Mouse (Mus musculus) stomach, adult 2 months (tissue): ENCODE data around the gene Gm20715. TPM values are rescaled to one million over a fixed set of nuclear protein-coding genes. Genes with fewer than 3 reads are reported as not detected.

Experiments used
- polyA plus RNA-seq: library from polyadenylated mRNA; depleted of rRNA; stranded (reverse); fragments of >200 nt; gene quantifications from 2 replicates; pipeline ENCODE4 v1.2.3, GENCODE M21; 2012; rRNA removed

Gm20715 gene
- not detected in 2 replicates for polyA plus RNA-seq

GRCm38 (mm10) chr7:6410043-6410442 lies at the start of gene Gm20715:
TSS of gene Gm20715 (plus strand) at chr7:6410277.

GRCm38 (mm10) chr7:6363047-6363488 lies 47.0 kb upstream of the Gm20715 start, which contains the start of gene Zfp78:
TSS of gene Zfp78 (plus strand) at chr7:6363280.

DNA sequence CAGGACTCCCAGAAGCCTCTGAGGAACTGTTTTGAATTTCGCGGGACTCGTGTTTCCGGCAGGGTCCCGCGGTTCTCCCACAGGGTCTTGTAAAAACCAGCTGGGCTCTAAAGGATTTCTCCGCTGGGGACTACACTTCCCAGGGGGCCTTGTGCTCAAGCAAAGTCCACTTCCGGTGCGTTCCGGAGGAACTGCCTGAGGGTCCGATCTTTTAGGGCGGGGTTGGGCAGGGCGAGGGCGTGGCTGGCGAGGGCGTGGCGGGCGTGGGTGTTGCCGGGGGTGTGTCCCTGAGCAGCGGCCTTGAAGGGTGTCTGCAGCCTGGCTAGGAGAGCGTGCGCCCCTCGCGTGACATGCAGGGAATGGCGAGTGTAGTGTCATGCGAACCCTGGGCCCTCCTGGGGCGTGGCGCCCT lies 27.0 kb upstream of the Gm20715 start, which contains the start of gene Zfp28:
Zfp28 (plus strand) TSS at position 252 of the 412 bp plus-strand sequence.

DNA sequence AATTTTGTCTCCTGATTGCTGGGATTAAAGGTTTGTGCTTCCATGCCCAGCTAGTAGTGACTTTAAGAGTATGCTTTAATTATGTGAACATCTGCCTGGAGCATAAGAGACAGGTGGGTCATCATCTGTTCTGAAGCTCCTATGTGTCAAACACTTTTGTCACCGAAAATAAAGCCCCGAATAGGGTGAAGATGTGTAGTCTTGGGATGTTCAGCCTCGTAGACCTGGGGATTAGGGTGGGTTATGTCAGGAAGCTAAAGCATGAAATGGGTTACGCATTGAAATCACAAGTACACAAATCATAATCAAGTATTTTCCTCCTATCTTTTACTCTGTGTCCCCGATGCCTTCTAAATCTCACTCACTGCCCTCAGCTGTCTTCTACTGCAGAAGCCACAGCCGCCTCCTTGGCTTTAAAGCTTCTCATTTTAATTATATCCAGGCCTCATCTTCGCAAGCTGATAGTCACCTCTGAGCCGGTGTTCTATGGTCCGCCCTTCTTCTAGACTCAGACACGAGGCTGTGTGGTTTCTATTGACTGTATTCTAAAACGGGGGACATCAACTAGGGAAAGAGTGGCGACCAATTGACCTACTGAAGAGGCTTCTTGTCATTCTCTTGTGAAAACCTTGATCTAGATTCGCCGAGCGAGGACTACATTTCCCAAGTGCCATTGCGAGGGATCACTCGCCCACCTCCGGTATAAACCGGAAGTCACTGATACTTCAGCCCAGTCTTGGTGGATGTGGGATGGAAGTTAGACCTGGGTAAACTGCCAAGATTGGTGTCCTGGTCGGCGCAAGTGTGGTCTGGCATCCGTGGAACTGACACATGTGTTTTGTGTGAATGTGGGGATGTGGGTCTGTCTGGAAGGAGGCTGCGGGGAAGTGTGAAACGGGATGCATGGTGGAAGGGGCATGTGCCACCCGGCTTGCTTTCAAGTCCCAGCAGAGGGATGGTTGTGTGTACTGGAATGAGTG lies 11.8 kb upstream of the Gm20715 start, which contains the start of gene Smim17:
Smim17 (plus strand) TSS at position 720 of the 980 bp plus-strand sequence.

DNA sequence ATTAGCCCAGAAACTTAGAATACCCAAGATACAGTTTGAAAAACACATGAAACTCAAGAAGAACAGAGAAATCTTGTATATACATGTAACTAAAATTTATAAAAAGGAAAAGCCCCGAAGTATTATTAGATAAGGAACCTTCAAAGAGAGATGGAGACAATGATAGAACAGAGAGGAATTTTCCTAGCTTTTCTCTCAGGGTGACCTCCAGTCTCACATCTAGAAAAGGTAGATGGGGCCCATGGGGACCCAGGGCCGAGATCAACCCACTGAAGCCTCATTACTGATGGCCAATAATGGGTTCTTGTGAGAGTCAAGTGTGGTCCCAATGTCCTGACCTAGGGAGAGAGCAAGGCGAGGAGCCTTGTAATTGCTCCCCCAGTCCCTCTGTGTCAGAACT lies 28.3 kb downstream of the Gm20715 start, which contains the start of gene Olfr1344:
Olfr1344 (plus strand) TSS at position 301 of the 400 bp plus-strand sequence.

DNA sequence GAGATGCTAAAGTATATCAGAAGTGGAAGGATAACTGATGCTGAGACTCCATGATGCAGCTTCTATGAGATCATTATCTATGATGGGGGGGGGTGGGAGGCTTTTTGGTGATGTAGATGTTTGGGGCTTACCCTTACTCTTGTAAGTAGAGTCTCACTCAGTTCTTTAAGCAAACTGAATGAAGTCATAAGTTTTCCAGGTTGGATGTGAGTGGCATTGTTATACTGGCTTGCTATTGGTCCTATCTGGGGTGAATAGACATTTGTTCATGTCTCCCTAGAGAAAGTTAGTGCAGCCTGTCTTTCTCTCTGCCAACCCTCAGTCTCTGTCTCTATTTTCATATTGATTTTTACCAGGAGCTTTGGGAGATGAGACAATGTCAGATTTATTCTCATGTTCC lies 45.8 kb downstream of the Gm20715 start, which contains the start of gene Olfr1336:
Olfr1336 (plus strand) TSS at position 301 of the 400 bp plus-strand sequence.

DNA sequence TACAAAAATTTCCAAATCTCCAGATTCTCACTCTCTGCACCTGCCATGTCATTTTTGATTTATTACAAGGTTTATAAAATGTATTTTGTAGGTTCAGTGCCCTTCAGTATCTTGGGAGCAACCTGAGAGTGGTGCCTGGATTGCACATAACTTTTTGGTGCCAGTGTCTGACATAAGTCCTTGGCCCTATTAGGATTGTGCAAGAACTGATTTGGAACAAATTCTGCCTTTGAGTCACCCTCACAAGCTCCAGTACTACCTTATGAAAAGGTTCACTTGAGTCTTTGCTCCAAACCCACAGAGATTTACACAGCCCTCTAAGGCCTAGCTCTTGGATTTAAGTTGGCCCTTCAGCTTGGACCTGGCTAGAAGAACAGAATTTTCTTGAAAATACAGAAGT lies 56.9 kb downstream of the Gm20715 start, which contains the start of gene Olfr1346:
Olfr1346 (plus strand) TSS at position 151 of the 400 bp plus-strand sequence.

GRCm38 (mm10) chr7:6486841-6487240 lies 76.8 kb downstream of the Gm20715 start, which contains the start of gene Olfr5:
TSS of gene Olfr5 (minus strand) at chr7:6486941.

Other genes starting within 250 kb of the Gm20715 start
- gene Zfp444, start 238.1 kb upstream of the Gm20715 start, polyA plus RNA-seq, result 12.4 and 21.2 TPM in 2 replicates
- gene Galp, start 213.2 kb upstream of the Gm20715 start, polyA plus RNA-seq, result not detected in 2 replicates
- gene Zscan5b, start 188.0 kb upstream of the Gm20715 start, polyA plus RNA-seq, result not detected in 2 replicates
- gene Epp13, start 157.6 kb upstream of the Gm20715 start, polyA plus RNA-seq, result 1.3 TPM in 1 of 2 replicates, not detected in the other
- 0.05 and 0.12 TPM in 2 replicates for gene Zfp667, start 123.7 kb upstream of the Gm20715 start, polyA plus RNA-seq
- 0.09 TPM in 1 of 2 replicates, not detected in the other for gene Zfp583, start 79.0 kb upstream of the Gm20715 start, polyA plus RNA-seq
- not detected in 2 replicates for gene Gm3854, start 66.5 kb upstream of the Gm20715 start, polyA plus RNA-seq
- gene Zfp78, start 47.0 kb upstream of the Gm20715 start, polyA plus RNA-seq, result 0.01 TPM in 1 of 2 replicates, not detected in the other
- gene Zfp28, start 27.0 kb upstream of the Gm20715 start, polyA plus RNA-seq, result 0.17 and 0.54 TPM in 2 replicates
- gene Smim17, start 11.6 kb upstream of the Gm20715 start, polyA plus RNA-seq, result not detected in 2 replicates
- gene Olfr1344, start 28.4 kb downstream of the Gm20715 start, polyA plus RNA-seq, result not detected in 2 replicates
- gene Olfr1336, start 45.9 kb downstream of the Gm20715 start, polyA plus RNA-seq, result not detected in 2 replicates
- not detected in 2 replicates for gene Olfr1346, start 56.8 kb downstream of the Gm20715 start, polyA plus RNA-seq
- gene Olfr5, start 76.7 kb downstream of the Gm20715 start, polyA plus RNA-seq, result not detected in 2 replicates
- not detected in 2 replicates for gene Olfr1347, start 89.5 kb downstream of the Gm20715 start, polyA plus RNA-seq
- gene Olfr1348, start 98.5 kb downstream of the Gm20715 start, polyA plus RNA-seq, result not detected in 2 replicates
- gene Olfr1349, start 112.7 kb downstream of the Gm20715 start, polyA plus RNA-seq, result not detected in 2 replicates
- not detected in 2 replicates for gene Olfr1350, start 154.6 kb downstream of the Gm20715 start, polyA plus RNA-seq